Mouse (Mus musculus): ENCODE measurements around the gene Vac14.

Gene Vac14

DNA sequence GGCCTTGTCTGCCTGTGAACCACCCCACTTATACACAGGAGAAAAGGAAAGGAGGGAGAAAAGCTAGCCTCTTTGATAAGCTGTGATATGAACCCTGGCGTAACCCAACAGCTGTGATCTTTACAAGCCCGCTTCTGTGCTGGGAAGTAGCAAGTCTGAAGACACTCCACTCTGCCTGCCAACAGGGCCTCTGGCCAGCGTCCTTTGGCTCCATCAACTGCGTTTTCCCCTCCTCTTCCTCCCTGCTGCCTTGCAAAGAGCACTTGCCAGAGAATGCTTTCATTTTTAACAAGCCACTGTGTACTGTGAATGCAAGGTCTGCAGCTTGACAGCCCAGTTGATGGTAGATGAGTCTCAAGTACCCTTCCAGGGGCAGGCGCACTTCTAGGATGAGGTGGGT, 69.3 kb downstream of the Vac14 start:
- no peak for DNase-seq (ENCODE audit: low spot score in 2 of 2)

DNA sequence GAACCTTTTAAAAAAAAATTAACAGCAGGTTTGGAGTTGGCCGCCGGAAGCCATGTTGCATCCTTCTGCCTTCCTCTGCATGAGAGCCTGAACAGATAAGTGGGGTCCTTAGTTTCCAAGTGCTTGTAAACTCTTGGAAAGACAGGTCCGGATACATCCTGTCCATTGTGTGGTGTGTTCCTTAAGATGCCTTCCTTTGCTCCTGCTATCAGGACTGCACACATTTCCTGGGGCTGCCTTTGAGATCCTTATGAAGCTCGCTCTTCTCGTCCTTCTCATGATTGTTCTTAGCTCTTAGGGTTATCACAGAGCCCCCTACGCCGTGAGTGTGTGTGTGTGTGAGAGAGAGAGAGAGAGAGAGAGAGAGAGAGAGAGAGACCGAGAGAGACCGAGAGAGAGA, 71.6 kb downstream of the Vac14 start:
- no peak for DNase-seq (ENCODE audit: low spot score in 2 of 2)

DNA sequence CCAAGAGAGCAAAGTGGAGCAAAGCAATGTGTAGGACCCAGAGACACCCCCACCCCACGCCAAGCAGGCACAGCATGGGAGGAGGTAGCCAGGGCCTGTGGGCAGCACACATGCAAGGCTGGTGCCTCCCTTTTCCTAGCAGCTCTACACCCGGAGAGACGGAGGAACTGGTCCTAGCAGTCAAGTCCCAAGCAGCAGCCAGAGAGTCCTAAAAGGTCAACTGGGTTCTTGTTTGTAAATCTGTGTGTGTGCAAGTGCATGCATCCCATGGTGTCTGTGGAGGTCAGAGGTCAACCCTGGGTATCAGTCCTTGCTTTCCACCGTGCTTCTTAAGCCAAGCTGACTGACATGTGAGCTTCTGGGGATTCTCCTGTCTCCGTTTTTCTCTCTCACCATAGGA, 75.8 kb downstream of the Vac14 start:
- DNase-seq (ENCODE audit: low spot score in 2 of 2) = no peak

DNA sequence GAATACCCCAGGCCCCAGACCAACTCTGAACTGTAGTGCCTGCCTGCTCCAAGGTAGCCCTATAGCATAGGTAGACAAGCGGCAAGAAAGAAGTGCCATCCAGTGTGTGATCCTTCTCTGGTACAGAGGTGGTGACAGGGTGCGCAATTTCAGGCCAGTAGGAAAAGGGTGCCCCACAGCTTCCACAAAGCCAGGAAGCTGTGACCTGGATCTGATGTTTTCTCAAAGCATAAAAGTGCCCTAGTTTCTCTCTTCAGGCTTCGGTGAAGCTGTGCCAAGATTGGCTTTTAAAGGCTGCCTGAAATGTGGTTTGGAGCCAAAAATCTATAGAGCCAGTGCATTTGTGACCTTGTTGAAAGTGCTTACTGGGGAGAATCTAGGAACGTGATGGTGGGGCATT, 76.4 kb downstream of the Vac14 start:
- no peak for DNase-seq (ENCODE audit: low spot score in 2 of 2)

DNA sequence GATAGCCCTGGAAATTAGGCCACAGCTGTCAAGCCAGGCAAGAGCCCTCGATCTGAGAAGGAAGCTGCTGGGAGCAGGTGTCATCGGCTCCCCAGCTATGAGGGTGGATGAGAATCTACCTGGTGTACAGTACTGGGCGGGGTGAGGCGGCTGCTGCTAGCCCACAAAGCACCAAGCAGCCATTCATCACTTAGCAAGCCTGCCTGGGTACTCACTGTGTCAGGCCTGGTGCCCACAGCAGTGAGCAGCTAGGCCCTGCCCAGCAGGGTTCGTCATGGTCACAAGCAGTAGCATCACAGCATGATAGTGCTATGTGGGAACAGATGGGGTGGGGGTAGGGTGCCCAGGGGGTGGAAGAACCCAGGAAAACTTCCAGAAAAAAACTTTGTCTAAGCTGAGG, 77.0 kb downstream of the Vac14 start:
- DNase-seq (ENCODE audit: low spot score in 2 of 2) = no peak

DNA sequence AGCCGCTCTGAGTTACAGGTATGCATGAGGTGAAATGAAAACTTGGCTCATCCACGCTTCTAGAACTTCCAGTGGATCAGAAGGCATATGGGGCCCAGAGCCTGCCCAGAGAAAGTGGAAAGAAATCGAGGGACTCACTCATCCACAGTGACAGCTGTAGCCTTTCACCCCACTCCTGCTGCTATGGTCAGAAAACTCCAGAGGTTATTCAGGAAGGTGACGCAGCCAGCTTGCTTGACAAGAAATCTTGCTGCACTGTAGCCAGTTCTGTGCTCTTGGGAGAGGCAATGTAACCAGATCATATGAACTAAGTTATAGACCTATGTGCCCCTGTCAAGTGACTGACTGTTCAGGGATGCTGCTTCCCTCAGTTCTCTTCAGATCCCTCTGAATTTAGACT, 77.7 kb downstream of the Vac14 start:
- no peak for DNase-seq (ENCODE audit: low spot score in 2 of 2)

DNA sequence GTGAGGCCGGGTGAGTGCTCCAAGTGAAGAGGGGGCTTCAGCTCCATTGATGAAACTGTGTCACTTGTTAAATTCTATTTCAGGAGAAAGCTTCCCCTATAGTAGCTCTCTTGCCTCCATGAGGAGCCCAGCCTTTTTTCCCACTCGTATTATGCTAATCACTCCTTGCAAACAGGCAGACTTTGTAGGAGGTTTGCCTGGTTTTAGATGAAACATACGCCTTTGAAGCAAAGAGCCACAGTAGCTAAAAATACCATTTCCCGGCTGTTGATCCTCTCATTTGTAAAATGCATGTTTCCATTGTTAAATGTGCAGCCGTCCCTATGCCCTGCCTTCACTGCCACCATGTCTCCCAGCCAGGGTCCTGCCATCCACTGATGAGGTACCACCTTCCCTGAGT, 79.2 kb downstream of the Vac14 start:
- no peak for DNase-seq (ENCODE audit: low spot score in 2 of 2)

DNA sequence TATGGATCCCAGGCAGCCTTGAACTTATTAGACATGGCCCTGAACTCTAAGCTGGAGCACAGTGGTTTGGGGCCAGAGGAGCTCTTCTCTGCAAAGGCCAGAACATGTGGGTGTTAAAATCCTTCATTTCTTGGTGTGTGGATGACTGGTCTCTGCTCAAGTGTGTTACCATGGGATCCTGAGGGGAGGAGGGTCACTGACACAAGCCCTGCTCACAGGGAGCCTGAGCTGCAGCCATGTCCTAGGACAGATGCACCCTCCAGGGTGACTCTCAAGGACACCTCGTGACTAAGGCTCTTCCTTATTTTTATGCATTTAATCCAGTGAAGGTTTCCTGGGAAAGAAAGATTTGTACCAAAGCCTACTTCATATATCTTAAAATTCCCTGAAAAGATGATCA, 79.7 kb downstream of the Vac14 start:
- no peak for DNase-seq (ENCODE audit: low spot score in 2 of 2)

DNA sequence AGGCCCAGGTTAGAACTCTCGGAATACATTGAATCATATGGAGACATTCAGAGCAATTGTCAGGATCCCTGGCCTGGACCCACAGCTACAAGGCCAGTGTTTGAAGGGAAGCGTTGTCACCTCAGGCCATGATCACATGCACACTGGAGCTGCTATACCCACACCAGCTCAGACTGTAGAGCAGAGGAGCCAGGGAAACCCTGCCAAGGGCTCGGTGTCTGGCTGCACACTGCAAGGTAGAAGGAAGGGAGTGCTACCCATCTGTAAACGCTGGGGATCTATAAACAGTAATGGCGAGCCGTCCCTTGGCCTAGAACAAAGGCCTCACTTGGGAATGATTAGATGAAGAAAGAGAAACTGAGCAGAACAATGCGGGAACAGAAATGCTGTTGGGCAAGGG, 81.1 kb downstream of the Vac14 start:
- DNase-seq (ENCODE audit: low spot score in 2 of 2) = no peak

DNA sequence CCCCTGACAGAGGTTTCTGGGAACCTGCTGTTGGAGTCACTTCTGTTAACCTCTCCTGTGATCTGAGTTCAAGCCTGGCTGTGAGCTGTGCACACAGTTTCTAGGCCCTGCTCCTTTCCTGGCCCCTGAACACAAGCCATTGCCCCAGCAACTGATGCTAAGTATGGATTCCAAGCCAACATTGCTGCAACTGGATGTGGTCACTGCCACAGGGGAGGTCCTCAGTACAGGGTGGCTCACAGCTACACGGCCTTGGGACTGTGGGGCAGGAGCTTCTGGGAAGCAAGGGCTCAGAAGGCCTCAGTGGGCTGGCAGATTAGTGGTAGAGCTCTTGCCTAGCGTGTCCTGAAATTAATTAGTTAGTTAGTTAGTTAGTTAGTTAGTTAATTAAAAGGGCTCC, 82.2 kb downstream of the Vac14 start:
- no peak for DNase-seq (ENCODE audit: low spot score in 2 of 2)

DNA sequence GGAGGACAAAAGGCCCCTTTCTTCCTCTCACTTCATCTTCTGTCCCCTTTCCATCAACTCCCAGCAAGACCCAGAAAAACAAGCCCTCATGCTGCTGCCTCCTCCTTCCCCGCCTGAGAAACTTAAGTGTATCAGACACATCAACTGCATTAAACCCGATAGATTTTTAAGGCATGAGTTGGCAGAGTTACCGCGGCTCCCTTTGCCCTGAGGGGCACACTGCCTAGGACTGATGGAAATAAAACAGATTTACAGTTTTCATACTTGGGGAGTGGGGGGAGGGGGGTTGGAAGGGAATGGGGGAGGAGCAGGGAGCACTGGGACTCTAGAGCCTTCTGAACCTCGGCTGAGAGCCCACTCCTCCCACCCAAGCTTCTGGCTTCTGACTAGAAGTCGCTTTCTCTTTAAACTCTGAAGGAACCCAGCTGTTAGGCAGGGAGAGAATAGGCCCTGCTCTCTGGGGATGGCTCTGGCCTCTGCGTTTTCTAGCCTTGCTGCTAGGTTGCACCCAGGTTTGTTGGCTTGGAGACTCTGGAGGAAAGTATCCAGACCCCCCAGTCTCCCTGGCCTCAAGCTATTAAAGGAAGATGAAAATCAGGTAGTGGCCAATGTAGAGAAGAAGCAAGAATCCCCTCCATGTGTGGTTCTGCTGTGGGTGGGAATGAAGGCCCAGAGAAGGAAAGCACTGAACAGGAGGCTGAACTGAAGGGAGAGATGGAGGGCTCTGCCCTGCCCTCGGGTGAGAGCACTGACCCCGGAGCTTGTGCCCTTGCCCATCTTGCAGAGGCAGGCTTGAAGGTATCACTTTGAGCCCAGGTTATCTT, 84.5 kb downstream of the Vac14 start:
- no peak for DNase-seq (ENCODE audit: low spot score in 2 of 2)

DNA sequence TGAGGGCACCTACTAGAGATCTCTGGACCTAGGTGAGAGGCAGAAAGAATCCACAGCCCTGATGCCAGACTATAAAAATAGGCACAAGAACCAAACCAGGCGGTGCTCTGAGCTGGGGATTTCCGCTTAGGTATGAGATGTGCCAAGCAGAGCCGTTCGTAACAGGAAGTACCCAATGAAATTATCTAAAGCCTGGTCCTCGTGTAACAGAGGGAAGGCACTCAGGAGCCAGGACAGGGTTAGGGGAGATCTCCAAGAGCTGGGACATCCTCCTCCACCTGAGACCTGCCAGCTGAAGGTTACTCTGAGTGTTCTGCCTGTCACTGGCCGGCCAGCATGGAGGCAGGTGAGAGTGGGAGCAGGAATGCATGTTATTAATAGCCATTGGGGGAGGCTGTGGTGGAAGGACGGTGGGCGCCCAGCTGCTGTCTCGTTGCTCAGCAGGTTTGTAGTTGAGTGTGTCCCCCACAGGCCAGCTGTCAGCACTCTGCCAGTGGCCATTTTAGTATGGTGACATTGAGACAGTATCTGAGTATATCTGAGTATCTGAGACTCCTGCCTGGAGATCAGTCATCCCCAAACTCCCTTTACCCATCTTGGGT, 85.2 kb downstream of the Vac14 start:
- no peak for DNase-seq (ENCODE audit: low spot score in 2 of 2)

DNA sequence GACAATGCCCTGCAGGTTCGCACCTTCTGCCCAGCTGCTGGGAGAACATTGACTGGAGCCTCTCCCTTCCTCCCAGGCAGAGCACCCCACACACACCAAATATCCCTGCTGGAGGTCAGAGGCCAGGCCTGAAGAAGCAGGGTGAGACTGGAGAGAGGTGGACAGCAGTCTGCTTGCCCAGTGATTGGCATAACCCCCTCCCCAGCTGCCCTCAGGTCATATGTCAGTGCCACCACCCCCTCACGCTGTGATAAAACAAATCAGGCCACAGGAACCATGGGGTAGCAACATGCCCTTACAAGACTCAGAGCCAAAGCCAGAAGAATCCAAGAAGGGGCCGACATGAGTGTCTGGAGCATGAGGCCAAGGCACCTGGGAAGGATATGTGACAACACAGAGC, 85.7 kb downstream of the Vac14 start:
- no peak for DNase-seq (ENCODE audit: low spot score in 2 of 2)

DNA sequence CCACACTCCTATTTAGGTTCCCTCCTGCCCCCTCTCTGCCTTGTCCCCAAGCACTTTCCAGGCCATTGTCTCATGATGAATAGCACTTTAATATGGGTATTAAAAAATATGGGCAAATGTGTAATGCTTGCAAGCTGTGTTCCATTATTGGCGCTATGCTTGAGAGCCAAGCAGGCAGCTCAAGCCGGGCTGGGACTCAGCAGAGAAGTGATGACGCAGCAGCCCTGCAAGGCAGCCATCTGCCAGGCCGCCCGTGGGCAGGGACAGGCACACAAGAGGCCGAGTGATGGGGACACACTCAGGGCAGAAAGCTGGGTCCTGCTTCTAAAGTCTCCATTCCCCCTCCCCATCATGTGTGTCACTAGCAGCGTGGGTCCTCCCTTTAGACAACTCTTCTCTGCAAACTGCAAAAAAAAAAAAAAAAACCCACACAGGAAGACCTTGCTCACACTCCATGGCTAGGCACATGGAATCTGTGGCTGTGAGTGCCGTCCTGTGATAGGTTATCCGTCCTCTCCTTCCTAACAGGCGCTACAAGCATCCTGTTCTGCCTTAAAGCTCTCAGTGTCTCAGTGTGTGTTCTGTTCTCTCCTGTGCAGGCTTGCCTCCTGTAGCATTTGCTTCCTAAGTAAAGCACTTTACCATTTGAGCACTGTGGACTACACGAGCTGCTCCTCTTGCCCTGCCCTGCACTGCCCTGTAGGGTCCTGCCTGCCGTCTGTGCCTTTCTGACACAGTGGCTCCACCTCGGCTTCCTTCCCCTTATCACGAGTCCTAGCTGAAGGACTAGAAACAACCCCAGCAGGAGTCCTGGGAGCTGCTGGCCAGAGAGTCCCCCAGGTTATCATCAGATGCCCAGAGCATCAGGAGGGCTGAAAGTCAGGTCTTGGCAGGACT, 87.3 kb downstream of the Vac14 start:
- no peak for DNase-seq (ENCODE audit: low spot score in 2 of 2)

DNA sequence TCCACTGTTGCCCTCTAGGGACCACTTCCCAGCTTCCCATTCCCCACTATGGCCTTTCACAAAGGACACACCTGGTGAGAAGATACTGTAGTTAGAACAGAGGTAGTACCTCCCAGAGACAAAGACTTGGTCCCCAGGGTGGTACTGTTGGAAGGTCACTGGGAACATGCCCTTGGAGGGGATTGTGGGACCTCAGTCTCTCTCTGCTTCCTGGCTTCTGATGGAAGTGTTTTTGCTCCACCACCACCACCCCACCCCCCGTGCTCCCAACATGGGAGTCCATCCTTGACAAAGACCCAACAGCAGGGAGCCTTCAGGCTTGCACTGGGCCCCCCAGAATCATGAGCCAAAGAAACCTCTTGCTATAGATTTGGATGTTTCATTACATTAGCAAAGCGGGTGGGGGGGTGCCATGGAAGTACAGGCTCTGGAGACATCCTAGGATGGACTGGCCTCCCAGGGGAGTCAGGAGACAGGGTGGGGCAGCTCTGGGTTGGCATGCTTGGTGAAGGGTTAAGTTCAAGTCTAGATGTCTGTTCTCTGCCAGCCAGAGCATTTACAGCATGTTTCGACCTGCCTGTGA, 88.0 kb downstream of the Vac14 start:
- DNase-seq (ENCODE audit: low spot score in 2 of 2) = no peak

DNA sequence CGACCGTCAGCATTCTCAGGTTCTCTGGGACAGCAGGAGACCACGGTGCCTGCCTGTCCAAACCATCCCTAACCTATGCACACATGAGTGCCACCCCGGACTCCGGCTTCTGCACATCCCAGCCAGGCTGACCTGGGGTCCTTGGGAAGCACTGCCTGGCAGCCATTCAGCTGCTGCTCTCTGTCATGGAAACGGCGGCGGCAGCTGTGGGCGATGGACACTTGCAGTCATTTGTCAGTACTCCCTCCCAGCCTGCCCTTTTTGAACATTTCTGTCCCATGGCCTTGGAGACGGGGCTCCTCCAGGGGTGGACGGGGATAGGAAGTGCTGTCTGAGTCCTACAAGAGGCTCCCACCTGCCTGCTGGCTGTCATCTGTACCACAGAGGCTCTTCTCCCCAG, 90.0 kb downstream of the Vac14 start:
- DNase-seq (ENCODE audit: low spot score in 2 of 2) = no peak

DNA sequence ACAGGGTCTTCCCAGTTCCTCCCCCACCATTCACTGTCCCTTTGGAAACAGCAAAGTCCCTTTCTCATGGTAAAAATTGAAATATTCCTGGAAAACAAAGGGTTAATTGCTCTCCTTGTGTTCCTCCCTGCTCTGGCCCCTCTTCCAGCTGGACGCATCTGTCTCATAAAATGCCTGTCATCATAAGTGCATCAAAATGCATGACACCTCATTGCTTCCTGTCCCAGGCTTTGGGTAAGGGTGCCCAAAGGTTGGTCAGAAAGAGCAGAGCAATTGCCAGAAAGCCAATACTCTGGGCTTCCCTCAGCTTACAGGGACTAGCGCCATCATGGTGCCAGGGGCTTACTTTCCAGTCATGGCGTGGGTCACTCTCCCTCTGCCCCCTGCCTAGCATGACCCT, 92.2 kb downstream of the Vac14 start:
- DNase-seq (ENCODE audit: low spot score in 2 of 2) = no peak

DNA sequence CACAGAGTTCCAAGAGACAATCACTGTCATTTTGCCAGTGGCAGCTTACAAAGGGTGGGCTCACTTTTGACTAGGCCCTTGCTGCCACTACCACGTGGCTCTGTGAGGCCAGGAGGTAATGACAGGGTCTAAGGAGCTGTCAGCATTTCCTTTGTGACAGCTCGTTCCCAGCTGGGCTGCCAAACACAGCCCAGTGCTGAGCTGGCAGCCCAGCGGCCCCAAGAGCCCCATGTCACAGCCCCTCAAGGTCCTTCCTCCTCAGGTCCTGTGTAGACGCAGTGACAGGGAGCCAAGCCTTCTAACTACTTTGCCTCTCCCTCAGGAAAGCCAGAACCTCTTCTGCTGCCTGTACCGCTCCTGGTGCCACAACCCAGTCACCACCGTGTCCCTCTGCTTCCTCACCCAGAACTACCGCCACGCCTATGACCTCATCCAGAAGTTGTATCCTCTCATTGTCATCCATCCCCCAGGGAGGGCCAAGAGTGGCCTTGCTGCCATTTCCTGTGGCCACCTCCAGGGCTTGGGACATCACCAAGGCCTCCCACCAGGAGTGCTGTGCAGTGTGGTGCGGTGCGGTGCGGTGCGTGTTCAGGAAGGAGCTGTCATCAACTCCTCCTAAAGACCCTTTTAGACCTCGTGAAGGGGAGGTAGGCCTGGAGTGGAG, 93.0 kb downstream of the Vac14 start:
- DNase-seq (ENCODE audit: low spot score in 2 of 2) = no peak

DNA sequence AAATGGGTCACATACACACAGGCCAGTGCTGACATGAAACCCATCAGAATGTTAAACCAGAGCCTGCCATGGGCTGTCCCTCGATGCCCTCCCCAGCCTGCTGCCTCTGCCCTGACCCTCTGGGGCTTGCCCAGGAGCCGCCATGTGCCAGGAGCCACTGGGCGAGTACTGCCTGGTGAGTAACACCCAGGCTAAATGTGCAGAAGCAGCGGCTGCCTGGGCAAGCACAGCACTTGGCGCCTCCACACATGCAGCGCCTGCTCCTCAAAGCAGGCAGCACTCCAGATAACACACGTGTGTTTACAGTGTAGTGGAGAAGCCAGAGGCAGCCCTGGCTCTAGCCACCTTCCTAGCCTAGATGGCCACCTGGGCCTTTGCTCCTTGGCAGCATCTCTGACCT, 94.7 kb downstream of the Vac14 start:
- DNase-seq (ENCODE audit: low spot score in 2 of 2) = no peak

DNA sequence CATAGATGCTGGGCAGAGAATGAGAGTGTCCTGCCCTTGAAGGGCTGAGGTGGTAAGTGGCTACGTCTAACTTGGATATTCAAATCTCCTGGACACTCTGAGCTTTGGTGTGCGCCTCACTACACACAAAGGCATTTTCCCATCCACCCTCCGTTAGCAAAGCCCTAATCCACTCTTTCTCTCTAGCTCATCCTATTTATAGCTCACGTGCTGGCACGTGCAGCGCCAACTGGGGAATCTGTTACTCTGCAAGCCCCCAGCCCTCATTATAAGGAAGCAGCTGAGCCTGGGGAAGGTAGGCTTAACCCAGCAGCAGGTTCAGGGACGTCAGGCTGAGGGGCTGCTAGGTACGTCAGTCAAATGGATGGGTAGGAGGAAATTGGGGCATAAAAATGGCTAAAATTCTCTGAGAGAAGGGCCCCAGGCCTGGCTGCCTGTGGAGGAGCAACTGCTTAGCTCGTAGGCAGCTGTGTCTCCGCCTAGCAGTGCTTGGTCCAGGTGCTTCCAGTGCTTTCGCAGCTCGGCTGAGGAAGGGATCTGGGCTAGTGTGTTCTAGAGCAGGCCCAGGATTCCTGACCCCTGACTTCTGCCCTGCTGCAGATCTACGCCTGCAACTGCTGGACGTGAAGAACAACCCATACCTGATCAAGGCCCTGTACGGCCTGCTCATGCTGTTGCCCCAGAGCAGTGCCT, 96.6 kb downstream of the Vac14 start:
- DNase-seq (ENCODE audit: low spot score in 2 of 2) = no peak

DNA sequence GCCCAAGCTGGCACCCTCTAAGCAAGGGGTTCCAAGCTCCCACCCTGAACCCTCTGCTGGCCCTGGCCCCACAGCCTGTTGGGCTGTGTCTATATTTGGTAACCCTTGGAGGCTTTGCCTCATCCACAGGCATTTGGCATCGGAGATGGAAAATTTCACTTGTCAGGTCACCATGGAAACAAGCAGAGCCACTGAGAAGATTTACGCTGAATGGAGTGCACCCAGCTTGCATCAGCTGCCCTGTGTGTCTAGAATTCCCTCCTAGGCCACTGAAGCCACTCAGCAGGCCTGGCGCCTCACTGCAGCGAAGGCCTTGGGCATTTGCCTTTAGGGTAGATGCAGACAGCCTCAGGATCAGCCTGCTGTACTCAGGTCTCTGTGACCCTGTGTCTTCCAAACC, 97.7 kb downstream of the Vac14 start:
- no peak for DNase-seq (ENCODE audit: low spot score in 2 of 2)

Measured in thymus, postnatal 10 days (tissue).